Mouse (Mus musculus): Measurements from ENCODE around the gene Pvalb.

DNA sequence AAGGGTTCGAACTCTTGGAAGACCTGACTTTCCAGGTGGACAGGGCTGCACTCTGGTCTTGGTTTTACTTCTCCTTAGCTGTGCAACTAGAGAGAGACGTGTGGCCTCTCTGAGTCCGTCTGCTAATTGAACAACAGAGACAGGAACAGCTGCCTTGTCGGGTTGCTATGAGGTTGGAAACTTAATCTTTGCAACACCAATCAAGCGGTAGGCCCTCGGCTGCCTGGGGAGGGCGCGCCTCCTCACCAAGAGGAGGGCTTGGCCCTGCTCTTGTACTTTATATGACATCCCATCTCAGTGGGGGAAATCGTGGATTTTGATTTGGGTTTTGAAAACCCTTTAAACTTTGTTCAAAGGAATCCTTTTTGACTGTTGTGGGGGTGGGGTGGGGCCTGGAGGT lies 44.3 kb downstream of the Pvalb start:
- TF ChIP-seq GATA1 (IDR thresholded peaks at IDR 0.05; ENCODE audit: borderline replicate concordance, low read length): no peak
- no peak for TF ChIP-seq FLI1 (IDR thresholded peaks at IDR 0.05; ENCODE audit: low read length)
